Mouse (Mus musculus): ENCODE data around the gene Rdh19.

Rdh19 gene

GRCm38 (mm10) chr10:127881041-127881440, 31.3 kb downstream of the Rdh19 start:
- no peak for DNase-seq

GRCm38 (mm10) chr10:127886551-127886950, 36.8 kb downstream of the Rdh19 start:
- no peak for DNase-seq

- no peak for DNase-seq
Measured at GRCm38 (mm10) chr10:127886971-127887370, 37.2 kb downstream of the Rdh19 start.

DNA sequence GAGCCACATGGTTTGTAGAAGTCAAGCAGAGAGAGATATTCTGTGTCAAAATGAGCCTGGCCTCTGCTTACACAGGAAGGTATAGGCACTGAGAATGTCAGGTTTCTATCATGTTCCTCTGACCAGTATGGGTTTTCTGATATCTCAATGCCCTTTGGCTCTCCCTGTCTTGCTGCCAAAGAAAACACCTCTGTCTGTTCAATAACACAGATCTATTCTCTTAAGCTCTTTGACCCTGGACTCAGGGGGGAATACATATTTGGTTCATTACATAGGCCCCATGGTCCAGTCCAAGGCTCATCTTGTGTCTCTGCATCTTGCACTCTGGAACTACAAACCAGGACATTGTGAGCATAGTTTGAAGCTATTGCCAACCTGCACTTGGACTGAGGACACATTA, 38.9 kb downstream of the Rdh19 start, which contains the start of gene Rdh7:
Rdh7 (minus strand) TSS at position 213 of the 400 bp plus-strand sequence.
- no peak for DNase-seq

DNA sequence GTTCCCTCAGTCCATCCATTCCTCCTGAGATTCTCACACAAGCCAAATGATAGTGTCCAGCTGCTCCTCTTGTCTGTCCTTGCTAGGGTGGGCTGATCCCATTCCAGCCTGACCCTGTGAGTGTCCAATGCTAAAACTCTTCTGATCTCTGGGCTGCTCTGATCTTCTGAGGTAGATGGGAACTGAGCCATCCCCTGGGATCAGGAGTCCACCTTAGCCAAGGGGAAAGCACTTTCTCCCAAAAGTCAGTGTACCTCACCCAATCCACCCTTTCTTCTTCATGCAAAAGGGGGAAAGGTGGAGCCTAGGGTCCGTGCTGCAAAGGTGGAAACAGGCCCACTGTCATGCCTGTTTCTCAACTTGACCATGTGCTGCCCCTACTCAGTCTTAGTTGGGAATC, 41.8 kb downstream of the Rdh19 start:
- DNase-seq = no peak

DNA sequence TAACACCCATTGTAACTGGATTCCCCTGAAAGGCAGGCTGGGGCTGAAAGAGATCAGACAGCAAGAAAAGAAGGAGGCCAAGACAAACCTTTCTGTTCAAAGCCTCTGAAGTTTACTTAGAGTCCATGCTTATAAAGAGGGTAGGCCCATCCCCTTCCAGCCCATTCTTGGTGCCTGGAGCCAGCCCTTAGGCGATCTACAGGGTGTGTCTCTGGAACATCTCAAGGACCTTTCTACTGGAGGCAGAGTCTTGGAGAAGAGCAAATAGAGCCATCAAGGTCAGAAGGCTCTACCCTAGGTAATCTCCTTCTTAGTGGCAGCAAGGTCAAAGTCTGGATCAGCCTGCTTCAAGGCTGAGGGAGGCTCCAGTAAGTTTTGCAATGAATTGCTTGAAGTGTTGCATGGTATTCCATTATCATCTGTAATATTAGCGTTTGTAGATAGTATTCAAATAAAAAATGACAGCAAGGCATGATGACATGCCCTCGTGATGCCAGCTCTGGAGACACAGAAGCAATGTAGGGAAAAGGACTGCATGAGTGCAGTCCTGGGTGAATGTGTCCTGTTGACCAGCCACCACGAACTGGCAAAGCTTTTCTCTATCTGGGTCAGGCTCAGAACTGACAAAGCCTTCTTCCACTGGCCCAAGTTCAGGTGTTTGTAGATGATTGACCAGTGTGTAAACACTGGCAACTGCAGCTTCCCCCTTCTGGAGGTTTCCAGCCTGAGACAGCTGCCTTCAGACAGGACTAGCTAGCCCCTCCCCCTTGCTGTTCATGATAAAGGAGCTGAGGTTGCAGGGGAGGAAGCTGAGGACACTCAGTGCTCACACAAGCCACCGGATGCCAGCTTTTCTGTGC, 43.7 kb downstream of the Rdh19 start:
- peak; percentile 19 for DNase-seq

GRCm38 (mm10) chr10:127896705-127897104, 47.0 kb downstream of the Rdh19 start:
- no peak for DNase-seq

DNA sequence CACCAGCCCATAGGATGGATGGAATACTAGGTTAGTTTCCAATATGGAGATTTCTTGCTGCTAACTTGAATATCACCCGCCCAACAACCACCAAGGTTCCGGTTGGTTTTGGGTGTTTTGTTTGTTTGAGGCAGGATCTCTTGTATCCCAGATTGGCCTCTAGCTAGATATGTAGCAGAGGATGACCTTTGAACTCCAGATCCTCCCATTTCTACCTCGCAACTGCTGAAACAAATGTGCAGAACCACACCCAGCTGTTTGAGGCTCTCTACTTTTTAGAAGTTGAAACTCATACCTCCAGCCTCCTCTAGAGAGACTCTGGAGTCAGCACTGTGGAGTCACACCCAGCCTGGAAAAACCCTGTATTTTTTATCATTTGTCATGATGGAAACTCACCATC, 47.8 kb downstream of the Rdh19 start:
- DNase-seq = no peak

GRCm38 (mm10) chr10:127898218-127898617, 48.5 kb downstream of the Rdh19 start, which contains the start of gene Sdr9c7:
TSS of gene Sdr9c7 (plus strand) at chr10:127898518.
- DNase-seq = no peak

DNA sequence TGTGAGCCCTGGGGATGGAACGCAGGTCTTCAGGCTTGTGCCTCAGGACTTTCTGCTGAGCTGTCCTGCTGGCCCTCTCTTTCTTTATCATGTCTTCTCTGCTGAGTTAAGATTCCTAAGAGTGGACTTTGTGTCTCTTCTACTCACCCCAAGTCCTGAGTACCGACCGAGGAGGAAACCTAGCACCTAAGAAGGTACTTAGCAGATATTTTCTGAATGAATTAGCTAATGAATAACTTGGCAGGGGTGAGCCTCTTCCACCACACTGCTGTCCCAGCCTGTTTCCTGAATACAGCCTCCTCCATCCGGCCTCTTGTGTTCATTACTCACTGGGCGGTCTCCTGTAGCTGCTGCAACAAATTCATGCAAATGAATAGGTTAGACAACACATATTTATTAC, 50.1 kb downstream of the Rdh19 start:
- no peak for DNase-seq

GRCm38 (mm10) chr10:127901751-127902150, 52.0 kb downstream of the Rdh19 start:
- DNase-seq = no peak

DNA sequence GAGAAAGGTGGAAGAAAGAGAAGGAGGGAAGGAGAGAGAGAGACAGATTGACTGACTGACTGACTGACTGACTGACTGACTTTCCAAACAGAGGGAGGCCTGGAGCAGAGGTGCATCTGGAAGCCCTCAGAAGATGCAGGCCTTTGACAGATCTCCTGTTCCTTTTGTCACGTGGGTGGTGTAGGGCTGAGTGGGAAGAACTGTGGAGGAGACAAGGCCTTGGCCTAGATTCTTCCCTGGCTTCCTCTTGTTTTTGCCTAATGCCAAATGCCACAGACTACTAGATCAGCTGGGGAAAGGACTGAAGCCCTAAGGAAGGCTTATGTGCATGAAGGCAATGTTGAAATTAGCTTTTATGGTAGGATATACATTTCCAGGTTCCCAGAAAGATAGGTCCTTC, 53.4 kb downstream of the Rdh19 start:
- no peak for DNase-seq

GRCm38 (mm10) chr10:127904718-127905446, 55.2 kb downstream of the Rdh19 start:
- peak; percentile 5 for DNase-seq

DNA sequence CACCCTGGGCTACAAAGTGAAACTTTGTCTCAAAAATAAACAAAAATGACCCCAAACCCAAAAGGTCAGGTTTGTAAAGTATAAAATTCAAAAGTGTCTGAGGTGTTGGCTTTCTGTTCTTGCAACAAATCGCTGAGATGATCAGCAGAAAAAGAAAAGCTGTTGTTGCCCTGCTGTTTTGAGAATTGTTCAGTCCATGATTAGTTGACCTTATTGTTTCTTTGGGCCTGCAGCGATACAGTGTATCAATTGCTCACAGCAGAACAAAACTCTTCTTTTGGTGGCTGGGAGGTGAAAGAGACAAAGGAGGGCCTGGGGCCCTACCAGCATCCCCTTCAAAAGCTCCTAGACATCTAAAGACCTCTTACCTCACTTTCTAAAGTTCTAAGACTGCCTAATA, 56.4 kb downstream of the Rdh19 start:
- DNase-seq = no peak

DNA sequence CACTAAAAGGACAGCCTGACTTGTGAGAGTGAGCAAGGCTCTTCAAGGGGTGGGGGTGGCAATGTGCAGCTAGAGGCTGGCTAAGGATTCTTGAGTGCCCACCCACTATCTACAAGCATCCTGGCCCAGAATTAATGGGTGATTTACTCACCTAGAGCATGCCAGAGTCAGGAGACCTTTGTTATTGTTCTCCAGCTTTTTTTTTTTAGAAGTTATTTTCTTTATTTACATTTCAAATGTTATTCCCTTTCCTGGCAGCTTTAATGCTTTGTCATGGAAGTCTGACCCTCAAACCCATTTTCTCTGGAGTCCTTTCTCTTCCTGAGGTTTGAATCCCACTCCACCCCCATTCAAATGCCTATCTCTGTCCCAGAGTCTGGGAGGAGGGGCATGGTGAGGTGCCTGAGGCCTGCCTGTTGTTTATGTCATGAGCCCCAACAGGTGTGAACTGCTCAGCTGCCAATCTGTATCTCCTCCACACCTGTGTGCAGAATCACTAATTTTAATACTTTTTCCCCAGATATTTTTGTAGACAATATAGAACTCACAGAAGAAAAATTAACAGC, 57.7 kb downstream of the Rdh19 start:
- DNase-seq = no peak

Data from embryo, embryonic 11 days (tissue).